Mouse (Mus musculus): ENCODE results near the gene Megf11. TPM values are rescaled to one million over a fixed set of nuclear protein-coding genes. Genes with fewer than 3 reads are reported as not detected.

Megf11 gene
- polyA plus RNA-seq, 1 experiment from 2014 or later, result 20.2 TPM

GRCm38 (mm10) chr9:64386466-64387211 lies 1.2 kb downstream of the Megf11 start:
- Histone ChIP-seq H3K4me1 (ENCODE audit: control insufficient read depth, insufficient read depth, low read depth, low read length) (peaks cover 26% of the 10 kb centered on the region), H3K9ac (ENCODE audit: low read depth, low read length) (peak overlapping the region; percentile 73), H3K27ac (ENCODE audit: low read depth, low read length) (no peak overlapping the region), H3K4me3 (ENCODE audit: low read length) (peak overlapping the region; percentile 62), H3K4me2 (ENCODE audit: low read length) (peak overlapping the region; percentile 99), H3K27me3 (replicated peaks; ENCODE audit: control insufficient read depth, insufficient read depth, low read length) (peaks cover 14% of the 10 kb centered on the region), H3K36me3 (ENCODE audit: control insufficient read depth, insufficient read depth, low read length) (no peaks in the 10 kb centered on the region), H3K9me3 (ENCODE audit: control insufficient read depth, low read length) (no peaks in the 10 kb centered on the region)
- 0 out of 2 replicates have a peak, but pooled peaks have one; percentile 19 for ATAC-seq
- under 1% methylated on average over 45 of the region's 45 CpGs for WGBS

GRCm38 (mm10) chr9:64389576-64390292 lies 4.3 kb downstream of the Megf11 start:
- H3K9ac ChIP-seq (ENCODE audit: low read depth, low read length), result no peak overlapping the region
- H3K36me3 ChIP-seq (ENCODE audit: control insufficient read depth, insufficient read depth, low read length), result no peaks in the 10 kb centered on the region
- H3K4me1 ChIP-seq (ENCODE audit: control insufficient read depth, insufficient read depth, low read depth, low read length), result peaks cover 19% of the 10 kb centered on the region
- peaks cover 6% of the 10 kb centered on the region for H3K27me3 ChIP-seq (replicated peaks; ENCODE audit: control insufficient read depth, insufficient read depth, low read length)
- no peak overlapping the region for H3K4me2 ChIP-seq (ENCODE audit: low read length)
- no peak overlapping the region for H3K27ac ChIP-seq (ENCODE audit: low read depth, low read length)
- WGBS, result 62% methylated on average over 7 of the region's 7 CpGs
- H3K9me3 ChIP-seq (ENCODE audit: control insufficient read depth, low read length), result no peaks in the 10 kb centered on the region
- H3K4me3 ChIP-seq (ENCODE audit: low read length), result no peak overlapping the region
- ATAC-seq, result no peak

- Histone ChIP-seq H3K9ac (ENCODE audit: low read depth, low read length) (no peak overlapping the region), H3K36me3 (ENCODE audit: control insufficient read depth, insufficient read depth, low read length) (no peaks in the 10 kb centered on the region), H3K4me3 (ENCODE audit: low read length) (no peak overlapping the region), H3K9me3 (ENCODE audit: control insufficient read depth, low read length) (no peaks in the 10 kb centered on the region), H3K4me1 (ENCODE audit: control insufficient read depth, insufficient read depth, low read depth, low read length) (peaks cover 2% of the 10 kb centered on the region; the same call in 1 of the 2 replicates), H3K27ac (ENCODE audit: low read depth, low read length) (no peak overlapping the region), H3K27me3 (replicated peaks; ENCODE audit: control insufficient read depth, insufficient read depth, low read length) (no peaks in the 10 kb centered on the region), H3K4me2 (ENCODE audit: low read length) (no peak overlapping the region)
- 48% methylated on average over 5 of the region's 5 CpGs for WGBS
- ATAC-seq, result no peak
These were observed 8.6 kb downstream of the Megf11 start for GRCm38 (mm10) chr9:64393914-64394596.

- peaks cover 2% of the 10 kb centered on the region; the same call in 1 of the 2 replicates for H3K4me1 ChIP-seq (ENCODE audit: control insufficient read depth, insufficient read depth, low read depth, low read length)
- H3K4me2 ChIP-seq (ENCODE audit: low read length), result no peak overlapping the region
- no peaks in the 10 kb centered on the region for H3K36me3 ChIP-seq (ENCODE audit: control insufficient read depth, insufficient read depth, low read length)
- 40% methylated on average over 7 of the region's 7 CpGs for WGBS
- no peaks in the 10 kb centered on the region for H3K27me3 ChIP-seq (replicated peaks; ENCODE audit: control insufficient read depth, insufficient read depth, low read length)
- H3K4me3 ChIP-seq (ENCODE audit: low read length), result no peak overlapping the region
- H3K27ac ChIP-seq (ENCODE audit: low read depth, low read length), result no peak overlapping the region
- no peak for ATAC-seq
- H3K9me3 ChIP-seq (ENCODE audit: control insufficient read depth, low read length), result no peaks in the 10 kb centered on the region
- H3K9ac ChIP-seq (ENCODE audit: low read depth, low read length), result no peak overlapping the region
These were observed 10.0 kb downstream of the Megf11 start for GRCm38 (mm10) chr9:64395238-64395920.

GRCm38 (mm10) chr9:64397108-64397507 lies 11.7 kb downstream of the Megf11 start:
- H3K4me1 ChIP-seq (ENCODE audit: control insufficient read depth, insufficient read depth, low read depth, low read length), result peaks cover 2% of the 10 kb centered on the region; the same call in 1 of the 2 replicates
- H3K9me3 ChIP-seq (ENCODE audit: control insufficient read depth, low read length), result no peaks in the 10 kb centered on the region
- WGBS, result 13% methylated on average over 1 of the region's 1 CpGs
- no peak overlapping the region for H3K27ac ChIP-seq (ENCODE audit: low read depth, low read length)
- no peaks in the 10 kb centered on the region for H3K27me3 ChIP-seq (replicated peaks; ENCODE audit: control insufficient read depth, insufficient read depth, low read length)
- no peak overlapping the region for H3K4me3 ChIP-seq (ENCODE audit: low read length)
- ATAC-seq, result no peak
- H3K4me2 ChIP-seq (ENCODE audit: low read length), result no peak overlapping the region
- H3K9ac ChIP-seq (ENCODE audit: low read depth, low read length), result no peak overlapping the region
- no peaks in the 10 kb centered on the region for H3K36me3 ChIP-seq (ENCODE audit: control insufficient read depth, insufficient read depth, low read length)

GRCm38 (mm10) chr9:64399121-64399520 lies 13.7 kb downstream of the Megf11 start:
- H3K36me3 ChIP-seq (ENCODE audit: control insufficient read depth, insufficient read depth, low read length), result no peaks in the 10 kb centered on the region
- H3K9ac ChIP-seq (ENCODE audit: low read depth, low read length), result no peak overlapping the region
- no peak overlapping the region for H3K27ac ChIP-seq (ENCODE audit: low read depth, low read length)
- no peaks in the 10 kb centered on the region for H3K27me3 ChIP-seq (replicated peaks; ENCODE audit: control insufficient read depth, insufficient read depth, low read length)
- no peak for ATAC-seq
- peaks cover 2% of the 10 kb centered on the region; the same call in 1 of the 2 replicates for H3K4me1 ChIP-seq (ENCODE audit: control insufficient read depth, insufficient read depth, low read depth, low read length)
- no peaks in the 10 kb centered on the region for H3K9me3 ChIP-seq (ENCODE audit: control insufficient read depth, low read length)
- WGBS, result 48% methylated on average over 8 of the region's 8 CpGs
- H3K4me3 ChIP-seq (ENCODE audit: low read length), result no peak overlapping the region
- no peak overlapping the region for H3K4me2 ChIP-seq (ENCODE audit: low read length)

- Histone ChIP-seq H3K9ac (ENCODE audit: low read depth, low read length) (no peak overlapping the region), H3K27me3 (replicated peaks; ENCODE audit: control insufficient read depth, insufficient read depth, low read length) (no peaks in the 10 kb centered on the region), H3K4me1 (ENCODE audit: control insufficient read depth, insufficient read depth, low read depth, low read length) (no peaks in the 10 kb centered on the region; the same call in 1 of the 2 replicates), H3K4me2 (ENCODE audit: low read length) (no peak overlapping the region), H3K27ac (ENCODE audit: low read depth, low read length) (no peak overlapping the region), H3K4me3 (ENCODE audit: low read length) (no peak overlapping the region), H3K9me3 (ENCODE audit: control insufficient read depth, low read length) (no peaks in the 10 kb centered on the region), H3K36me3 (ENCODE audit: control insufficient read depth, insufficient read depth, low read length) (no peaks in the 10 kb centered on the region)
- 72% methylated on average over 8 of the region's 8 CpGs for WGBS
- no peak for ATAC-seq
These were observed 16.7 kb downstream of the Megf11 start for GRCm38 (mm10) chr9:64402141-64402540.

- Histone ChIP-seq H3K4me2 (ENCODE audit: low read length) (no peak overlapping the region), H3K4me3 (ENCODE audit: low read length) (no peak overlapping the region), H3K36me3 (ENCODE audit: control insufficient read depth, insufficient read depth, low read length) (no peaks in the 10 kb centered on the region), H3K9me3 (ENCODE audit: control insufficient read depth, low read length) (no peaks in the 10 kb centered on the region), H3K27me3 (replicated peaks; ENCODE audit: control insufficient read depth, insufficient read depth, low read length) (no peaks in the 10 kb centered on the region), H3K27ac (ENCODE audit: low read depth, low read length) (no peak overlapping the region), H3K9ac (ENCODE audit: low read depth, low read length) (no peak overlapping the region), H3K4me1 (ENCODE audit: control insufficient read depth, insufficient read depth, low read depth, low read length) (no peaks in the 10 kb centered on the region)
- ATAC-seq, result no peak
- WGBS, result 85% methylated on average over 2 of the region's 2 CpGs
These were observed 21.4 kb downstream of the Megf11 start for GRCm38 (mm10) chr9:64406841-64407240.

Measured in hindbrain, embryonic 16.5 days (tissue).